Mouse (Mus musculus) adrenal gland, postnatal 36 days (tissue): Measurements from ENCODE around the gene Thap12. TPM values are rescaled to one million over a fixed set of nuclear protein-coding genes. Genes with fewer than 3 reads are reported as not detected.

Experiments used
- DNase-seq, 2 experiments: peaks; one replicate each; pipeline ENCODE4 v3.0.0; 2021; ENCODE audit warnings: mixed read lengths in 1 of 2
- total RNA-seq, 2 experiments: library from RNA; stranded (reverse); gene quantifications; 2 replicates each; pipeline ENCODE4 v1.2.3; 2021

Gene Thap12
- total RNA-seq, 2 experiments from 2014 or later: 67.2 to 72.9 TPM

DNA sequence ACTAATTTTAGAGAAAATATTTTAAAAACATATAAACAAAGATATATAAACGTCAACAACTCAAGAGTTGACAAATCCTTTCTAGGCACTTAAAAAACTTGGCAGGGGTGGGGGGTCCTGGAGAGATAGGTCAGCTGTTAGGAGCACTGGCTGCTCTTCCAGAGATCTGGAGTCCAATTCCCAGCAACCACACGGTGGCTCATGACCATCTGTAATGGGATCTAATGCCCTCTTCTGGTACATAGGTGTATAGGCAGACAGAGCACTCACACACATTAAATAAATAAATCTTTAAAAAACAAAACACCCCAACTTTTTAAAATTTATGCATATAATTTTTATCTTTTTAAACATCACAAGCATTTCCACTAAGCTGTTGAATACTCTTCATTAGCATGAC lies 5.4 kb upstream of the Thap12 start:
- peak in 1 of 2 experiments; percentile 30 for DNase-seq

DNA sequence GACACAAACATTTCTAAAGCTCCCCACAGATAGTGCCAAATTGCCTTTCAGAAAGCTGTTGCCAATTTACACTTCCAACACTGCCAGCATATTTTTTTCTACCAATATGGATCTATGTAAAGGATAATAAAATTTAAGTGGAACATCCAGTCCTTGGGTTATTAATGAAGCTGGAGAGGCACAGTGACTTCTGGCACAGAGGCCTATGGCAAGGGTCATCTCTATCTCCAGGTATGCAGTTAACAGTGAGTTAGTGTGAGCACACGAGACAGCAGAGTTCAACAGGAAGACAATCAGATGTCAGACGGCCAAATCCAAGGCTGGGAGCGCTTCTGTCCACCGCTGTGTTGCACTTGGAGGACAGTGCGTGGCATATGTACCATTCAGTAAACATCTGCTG lies 4.9 kb upstream of the Thap12 start:
- DNase-seq: no peak

DNA sequence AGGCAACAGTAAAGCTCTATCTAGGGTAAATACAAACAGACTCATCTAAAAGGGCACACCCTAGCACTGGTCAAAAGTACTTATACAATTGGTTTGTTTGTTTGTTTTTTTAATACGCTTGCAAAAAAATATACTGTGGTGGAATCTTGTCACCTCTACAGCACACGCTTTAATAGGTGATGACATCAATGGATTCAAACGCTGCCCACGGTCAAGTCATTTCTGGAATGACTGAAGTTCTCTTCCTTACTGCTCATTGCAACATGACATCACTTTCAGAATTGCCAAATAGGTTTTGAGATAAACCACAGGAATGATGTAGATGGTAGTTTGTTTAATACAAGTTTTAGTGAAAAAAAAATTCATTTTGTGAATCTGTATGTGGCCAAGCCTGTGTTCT lies 4.3 kb upstream of the Thap12 start:
- DNase-seq: no peak

DNA sequence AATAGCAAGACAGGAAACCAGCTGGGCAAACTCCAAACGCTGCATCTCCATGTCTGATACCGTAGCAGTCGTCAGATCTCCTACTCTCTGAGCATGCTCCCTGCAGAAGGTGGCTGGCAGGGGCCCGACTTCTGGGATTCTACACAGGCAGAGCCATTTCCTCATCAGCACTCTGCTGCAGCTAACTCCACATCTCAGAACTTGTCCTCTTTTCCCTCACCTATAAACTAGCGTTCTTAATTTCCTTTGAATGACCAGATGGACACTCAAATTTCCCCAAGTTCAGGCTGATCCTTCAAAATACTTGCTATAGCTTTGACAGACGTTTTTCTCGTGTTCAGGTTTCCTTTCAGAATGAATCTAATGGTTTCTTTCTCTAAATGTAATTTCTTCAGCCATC lies 1.1 kb upstream of the Thap12 start:
- DNase-seq: peak in 1 of 2 experiments; percentile 22

DNA sequence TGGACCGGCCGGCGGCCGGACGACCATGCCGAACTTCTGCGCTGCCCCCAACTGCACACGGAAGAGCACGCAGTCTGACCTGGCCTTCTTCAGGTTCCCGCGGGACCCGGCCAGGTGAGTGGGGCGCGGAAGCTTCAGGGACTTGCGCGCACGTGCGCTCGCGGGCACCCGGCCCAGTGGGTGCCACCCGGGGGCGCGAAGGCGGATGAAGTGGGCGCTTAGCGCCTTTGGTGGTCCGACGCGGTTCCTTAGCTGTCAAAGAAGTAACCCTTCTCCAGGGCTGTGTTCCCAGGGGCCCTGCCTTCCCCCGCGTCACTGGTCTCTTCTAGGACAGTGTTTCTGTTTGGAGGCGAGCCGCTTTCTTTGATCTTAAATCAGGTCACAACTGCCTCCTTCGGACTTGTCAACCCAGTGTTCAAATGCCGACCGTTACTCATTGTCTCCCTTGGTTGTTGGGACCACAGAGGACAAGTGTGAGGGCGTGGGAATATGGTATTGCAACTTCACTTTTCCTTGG lies 520 bp downstream of the Thap12 start:
- DNase-seq: peak; percentile 48 to 52

DNA sequence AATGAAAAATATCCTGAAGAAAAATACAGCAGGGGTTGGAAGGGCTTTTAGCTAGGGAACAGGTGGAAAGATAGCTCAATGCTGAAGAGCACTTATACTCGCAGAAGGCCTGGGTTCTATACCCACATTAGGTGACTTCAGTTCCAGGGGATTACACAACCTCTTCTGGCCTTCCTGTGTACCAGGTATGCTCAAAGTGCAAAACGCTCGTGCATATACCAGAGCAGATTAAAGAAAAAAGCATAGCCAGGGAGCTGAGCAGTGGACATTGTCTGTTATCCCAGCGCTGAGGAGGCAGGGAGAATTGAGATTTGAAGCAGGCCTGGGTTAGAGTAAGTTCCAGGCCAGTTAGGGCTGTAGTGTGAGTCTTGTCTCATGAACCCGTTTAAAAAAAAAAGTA lies 1.4 kb downstream of the Thap12 start:
- DNase-seq: no peak

DNA sequence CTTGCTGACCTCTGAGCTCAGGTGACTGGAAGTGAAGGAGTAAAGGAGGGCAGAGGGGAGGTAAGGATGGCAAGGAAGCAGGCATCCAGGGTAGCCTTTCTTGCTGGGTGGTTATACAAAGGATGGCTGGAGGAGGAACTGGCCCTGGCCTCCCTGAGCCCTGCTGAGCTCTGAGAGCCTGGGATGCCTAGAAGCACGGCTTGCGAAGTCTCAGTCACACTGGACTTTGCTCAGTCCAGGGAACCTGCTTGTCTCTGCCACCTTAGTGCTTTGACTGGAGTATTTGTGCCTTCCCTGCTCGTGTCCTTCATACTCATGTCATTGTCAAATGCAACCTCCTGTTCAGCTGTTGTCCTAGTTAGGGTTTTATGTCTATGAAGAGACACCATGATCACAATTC lies 10.8 kb downstream of the Thap12 start:
- no peak for DNase-seq

DNA sequence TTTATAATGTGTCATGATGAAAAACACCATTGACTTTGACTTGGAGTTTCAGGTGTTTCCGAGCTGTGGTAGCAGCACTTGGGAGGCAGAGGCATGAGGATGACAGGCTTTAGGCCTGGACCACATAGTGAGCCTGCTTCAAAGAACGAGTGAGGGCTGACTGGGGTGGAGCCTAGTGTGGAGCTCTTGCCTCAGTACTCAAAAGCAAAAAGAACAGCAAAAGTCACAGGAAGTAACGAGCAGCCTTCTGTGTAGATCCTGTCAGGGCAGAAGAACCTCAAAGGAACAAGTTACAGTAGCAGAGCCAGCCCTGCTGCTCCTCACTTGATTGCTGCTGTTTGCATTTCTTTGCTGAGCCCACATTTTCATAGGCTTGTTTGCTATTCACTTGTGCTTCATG lies 14.5 kb downstream of the Thap12 start:
- no peak for DNase-seq

DNA sequence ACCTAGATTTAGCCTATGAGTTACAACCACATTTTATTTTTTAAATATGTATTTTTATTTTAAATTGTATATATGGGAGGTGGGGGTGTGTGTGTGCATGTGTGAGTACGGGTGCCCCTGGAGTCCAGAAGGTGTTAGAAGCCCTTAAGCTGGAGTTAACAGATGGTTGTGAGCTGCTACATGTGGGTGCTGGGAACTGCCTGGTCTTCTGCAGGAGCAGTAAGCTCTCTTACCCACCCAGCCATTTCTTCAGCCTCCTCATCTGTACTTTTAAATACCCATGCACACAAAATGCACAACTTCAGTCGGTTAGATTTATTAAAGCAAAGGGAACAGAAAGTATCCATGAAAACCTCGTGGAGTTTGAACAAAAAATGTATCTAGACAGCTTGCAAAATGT lies 16.9 kb downstream of the Thap12 start:
- no peak for DNase-seq

DNA sequence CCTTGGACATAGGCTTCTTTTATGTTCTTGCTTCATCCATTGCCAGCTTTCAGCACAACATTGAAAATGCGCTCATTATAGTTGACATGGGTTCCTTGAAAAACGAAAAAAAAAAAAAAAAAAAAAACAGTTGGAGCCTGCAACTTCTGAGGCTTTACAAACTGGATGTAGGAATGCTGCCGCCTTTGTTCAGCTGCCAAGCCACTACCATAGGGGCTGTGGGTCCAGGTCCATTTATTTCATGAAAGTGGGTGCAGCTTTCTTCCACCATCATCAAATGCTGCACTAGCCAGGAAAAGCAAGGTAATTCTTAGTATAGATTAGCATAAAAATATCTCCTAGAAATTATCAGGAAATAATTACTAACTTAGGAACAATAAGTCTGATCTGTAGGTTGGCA lies 17.8 kb downstream of the Thap12 start:
- DNase-seq: peak in 1 of 2 experiments; percentile 12

DNA sequence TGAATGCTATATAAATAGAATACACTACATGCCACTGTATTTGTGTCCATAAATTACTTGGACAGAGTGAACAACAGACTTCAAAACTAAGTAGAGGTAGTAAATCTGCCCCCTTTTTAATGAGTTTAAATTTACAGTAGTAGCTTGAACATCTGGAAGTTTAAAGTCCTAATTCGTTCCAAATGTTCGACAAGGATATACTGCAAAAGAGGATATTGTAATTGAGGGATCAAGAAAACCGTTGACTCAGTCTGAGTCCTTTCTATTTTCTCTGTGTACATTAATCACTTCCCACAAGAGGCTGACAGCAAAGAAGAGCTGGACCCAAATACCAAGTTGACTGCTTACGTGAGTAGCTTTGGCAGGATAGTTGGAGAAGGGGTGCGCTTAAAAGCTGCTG lies 18.3 kb downstream of the Thap12 start:
- peak in 1 of 2 experiments; percentile 21 for DNase-seq

DNA sequence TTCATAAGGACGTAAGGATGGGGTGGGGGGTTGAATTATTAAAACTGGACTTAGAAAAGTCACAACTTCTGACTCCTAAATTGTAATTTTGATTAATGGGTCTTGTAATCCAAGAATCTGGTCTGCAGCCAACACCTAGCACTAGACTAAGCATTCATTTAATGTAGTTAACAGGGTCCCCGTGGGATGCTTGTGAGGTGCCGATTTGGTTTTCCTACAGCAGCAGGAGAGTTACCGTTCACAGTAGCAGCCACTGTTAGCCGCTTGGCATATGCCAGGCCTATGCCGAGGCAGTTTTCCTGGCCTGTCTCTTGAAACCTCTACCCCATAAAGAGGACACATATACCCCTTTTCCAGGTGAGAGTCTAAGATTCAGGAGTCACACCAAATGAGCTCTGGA lies 18.7 kb downstream of the Thap12 start:
- no peak for DNase-seq

DNA sequence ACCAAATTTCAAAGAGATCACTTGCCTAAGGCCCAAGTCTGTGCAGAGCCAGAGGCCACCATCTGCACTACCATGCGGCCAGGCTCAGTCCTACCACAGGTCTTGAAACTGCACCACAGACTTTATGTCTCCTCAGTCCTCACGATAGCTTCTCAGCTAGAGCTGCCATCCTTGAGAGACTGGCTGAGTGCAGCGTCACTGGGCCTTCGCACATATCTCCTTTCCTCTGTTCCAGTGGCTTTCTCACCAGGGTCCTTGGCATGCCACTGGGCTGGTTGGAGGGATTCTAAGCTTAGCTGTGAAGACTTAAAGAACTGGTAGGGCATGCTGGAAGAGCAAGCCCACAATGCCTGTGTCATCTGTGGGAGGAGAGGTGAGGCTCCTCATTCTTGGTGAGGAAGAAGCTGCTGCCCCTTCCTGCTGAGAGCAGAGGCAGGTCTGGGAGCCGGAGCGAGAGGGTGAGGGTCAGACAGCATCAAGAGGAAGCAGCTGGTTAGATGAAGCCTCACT lies 22.8 kb downstream of the Thap12 start:
- no peak for DNase-seq

DNA sequence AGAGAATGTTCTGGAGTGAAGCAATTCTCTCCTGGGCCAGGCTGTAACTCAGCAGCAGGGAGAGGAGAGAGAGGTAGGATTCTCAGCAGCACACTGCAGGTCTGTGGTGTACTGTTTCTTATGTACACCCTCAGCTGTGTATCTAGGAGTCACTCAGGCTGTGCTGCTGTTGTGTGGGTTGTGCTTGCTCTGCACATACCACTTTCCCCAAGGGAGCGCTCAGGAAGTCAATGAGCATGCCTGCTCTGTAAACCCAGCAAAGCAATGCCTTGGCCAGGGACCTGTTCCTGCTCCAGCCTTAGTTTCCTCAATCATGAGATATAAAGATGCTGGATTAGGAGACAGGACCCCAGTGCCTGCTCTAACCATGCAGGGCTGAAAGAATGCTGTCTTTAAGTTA lies 25.1 kb downstream of the Thap12 start:
- no peak for DNase-seq

DNA sequence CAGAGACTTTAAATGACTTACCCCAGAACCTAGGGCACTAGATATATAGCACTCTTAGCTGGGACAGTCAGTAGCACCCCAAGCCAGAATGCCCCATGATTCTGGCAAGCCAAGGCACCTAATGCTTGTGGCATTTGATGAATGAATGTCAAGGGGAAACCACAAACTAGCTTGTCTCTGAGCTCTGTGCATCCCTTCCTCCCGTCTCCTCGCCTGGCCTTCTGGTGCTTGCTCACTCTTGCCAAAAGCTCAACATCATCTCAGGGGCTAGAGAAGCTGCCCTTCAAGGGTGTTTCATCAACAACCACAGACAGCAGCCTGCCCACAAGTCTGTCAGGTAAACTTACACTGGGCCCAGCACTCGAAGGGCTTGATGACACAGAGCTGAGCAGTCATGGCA lies 25.6 kb downstream of the Thap12 start:
- no peak for DNase-seq

DNA sequence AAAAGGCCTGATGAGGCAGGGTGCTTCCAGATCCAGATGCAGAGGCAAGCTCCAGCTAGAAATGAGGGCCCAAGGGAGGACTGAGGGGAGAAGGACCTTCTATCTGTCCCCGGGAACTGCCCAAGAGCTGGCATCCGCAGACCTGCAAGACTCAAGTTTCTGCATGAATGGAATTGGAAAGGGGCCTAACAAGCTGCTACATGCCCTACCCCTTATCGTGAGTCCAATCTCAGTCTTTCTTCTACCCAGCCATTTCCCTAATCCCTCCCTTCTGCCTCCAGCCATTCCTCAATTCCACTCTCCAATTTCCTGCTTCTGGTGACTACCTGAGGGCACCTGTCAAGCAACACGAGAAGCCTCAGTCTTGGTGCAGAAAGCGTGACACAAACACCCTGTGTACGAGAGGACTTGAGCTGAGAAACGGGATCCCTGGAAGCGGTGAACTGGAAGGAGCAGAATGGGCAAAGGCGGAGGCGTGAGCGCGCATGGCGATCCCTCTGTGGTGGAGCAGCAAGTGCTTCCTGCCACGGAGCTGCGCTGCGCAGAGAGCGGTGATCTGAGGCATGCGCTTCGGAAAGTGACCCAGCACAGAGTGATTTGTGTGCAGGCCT lies 26.9 kb downstream of the Thap12 start:
- no peak for DNase-seq

DNA sequence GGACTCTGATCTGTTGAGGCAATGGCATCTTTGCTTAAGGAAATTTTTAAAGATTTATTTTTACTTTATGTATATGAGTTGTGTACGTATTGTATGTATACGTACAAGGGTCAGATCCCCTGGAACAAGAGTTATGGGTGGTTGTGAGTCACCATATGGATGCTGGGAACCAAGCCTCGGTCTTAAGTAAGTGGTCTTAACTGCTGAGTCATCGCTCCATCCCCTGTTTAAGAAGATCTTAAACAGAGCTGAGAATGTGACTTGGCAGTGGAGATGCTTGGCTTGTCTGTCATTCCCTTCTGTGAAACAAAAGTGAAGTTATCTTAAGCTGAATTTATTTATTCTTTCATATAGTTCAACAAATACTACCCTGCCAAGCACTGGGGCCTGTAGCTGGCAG lies 31.1 kb downstream of the Thap12 start:
- no peak for DNase-seq

DNA sequence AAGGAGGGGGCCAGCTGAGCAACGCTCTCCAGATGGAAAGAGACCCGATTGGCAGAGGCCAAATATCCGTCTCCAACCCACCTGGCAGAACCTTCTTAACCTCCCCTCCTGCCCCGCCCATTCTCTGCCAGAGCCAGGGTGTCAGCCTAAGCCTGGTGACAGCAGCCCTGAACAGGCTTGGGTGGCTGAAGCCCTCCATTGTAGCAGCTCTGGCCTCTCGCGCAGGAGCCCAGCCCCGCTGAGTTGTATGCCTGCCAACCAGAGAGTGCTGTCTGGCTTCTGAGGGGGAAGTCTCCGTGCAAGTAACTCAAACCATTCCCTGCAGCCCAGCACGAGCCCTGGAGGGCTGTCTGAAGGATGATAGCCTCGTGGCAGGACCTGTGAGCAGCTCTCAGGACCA lies 32.0 kb downstream of the Thap12 start:
- DNase-seq: no peak

DNA sequence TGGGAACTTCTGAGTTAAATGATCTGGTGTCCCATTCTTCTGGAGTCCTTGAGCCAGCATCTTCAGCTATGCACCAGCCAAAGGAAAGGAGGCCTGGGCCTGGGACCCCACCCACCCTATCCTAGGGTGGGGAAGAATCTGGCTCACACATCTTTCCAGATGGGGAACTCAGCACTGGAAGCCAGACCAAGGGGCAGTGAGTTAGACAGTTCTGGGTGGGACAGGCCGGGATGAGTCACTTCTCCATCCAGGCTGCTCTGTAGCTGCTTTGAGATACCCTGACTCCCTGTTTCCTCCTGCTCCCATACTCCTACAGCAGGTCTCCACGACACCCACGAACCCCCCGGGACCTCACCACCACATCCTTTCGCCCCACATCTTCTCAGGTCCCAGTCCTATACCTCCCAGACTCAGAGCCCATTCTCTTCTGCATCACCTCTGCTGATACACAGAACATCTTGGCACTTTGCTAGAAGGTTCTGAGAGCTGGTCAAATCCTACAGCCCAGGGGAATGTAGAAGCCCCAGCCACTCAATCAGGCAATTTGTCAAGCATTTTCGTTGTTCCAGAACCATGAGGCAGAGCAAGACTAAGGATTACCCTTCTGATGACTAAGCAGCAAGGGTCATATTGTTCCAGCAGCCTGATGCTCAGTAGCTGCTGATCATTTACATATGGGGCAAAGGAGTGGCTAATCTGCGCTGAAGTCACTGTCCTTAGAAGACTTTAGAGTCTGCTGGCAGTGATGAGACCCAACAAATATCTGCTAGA lies 34.1 kb downstream of the Thap12 start:
- DNase-seq: no peak

DNA sequence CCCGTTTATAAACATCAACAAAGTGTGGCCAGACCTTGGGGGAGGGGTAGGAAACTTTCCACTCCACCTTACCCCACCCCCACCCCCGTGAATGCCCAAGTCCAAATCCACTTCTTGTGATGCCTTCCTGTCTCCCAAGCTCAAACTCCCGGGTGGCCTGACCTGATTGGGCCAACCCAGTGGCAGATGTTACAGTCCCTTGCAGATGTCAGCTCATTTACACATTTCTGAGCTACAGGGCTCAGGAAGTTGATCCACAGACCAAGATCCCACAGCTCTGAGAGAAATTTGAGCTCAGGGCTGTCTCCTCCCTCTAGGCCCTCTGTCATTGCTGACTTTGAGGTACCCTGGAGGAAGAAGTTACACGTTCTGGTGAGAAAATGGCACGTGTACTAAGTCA lies 37.5 kb downstream of the Thap12 start:
- no peak for DNase-seq

DNA sequence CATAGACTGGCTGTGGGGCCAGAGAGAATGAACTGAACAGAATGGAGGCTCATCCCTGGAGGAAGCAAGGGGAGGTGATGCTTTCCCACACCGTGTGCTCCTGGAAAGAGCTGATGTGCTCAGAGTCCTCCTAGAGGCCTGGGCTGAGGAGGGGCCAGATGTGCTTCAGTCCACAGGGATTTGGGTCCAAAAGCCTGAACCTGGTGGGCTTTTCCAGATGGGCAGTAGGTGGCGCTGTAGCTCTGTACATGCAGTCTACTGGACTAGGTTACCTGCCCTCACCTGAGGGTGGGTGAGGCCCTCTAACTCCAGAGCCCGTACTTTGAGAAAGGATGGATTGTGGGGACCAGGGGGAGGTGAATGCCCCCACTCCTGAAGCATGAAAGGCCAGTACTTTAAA lies 40.4 kb downstream of the Thap12 start:
- peak; percentile 69 to 77 for DNase-seq

DNA sequence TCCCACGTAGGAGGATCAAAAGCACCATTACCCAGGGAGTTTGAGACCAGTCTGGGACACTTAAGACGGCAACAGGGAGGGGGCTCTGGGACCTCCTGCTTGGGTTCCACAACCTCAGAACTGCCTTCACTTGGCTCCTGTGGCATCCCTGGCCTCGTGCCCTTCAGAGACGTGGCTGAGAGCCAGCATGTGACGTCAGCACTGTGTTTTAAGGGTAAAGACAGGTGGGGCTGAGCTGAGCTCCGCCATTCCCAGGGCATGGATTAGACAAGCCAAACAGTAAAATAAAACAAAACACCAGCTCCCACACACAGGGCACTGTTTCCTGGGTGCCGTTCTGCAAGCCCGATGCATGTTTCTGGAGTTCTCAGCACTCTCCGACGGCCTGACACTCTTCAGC lies 47.5 kb downstream of the Thap12 start:
- peak; percentile 30 to 54 for DNase-seq

DNA sequence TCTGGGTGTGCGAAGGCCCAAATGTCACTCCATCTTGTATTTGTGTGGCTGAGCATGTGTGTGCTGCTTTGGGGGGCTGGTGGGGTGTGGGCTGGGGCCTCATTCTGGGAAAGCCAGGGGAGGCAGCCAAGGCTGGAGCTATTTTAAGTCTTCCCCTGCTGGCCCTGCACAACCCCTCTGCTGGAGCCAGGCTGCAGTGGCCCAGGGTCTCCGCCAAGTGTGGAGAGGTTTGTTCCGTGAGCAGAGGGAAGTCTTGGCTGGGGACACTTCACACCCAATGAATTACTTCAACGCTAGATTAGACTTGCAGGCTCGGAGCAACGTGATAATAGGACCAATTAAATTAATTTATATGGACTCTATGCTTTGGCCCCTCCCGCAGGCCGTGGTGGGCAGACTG lies 49.8 kb downstream of the Thap12 start:
- DNase-seq: no peak

DNA sequence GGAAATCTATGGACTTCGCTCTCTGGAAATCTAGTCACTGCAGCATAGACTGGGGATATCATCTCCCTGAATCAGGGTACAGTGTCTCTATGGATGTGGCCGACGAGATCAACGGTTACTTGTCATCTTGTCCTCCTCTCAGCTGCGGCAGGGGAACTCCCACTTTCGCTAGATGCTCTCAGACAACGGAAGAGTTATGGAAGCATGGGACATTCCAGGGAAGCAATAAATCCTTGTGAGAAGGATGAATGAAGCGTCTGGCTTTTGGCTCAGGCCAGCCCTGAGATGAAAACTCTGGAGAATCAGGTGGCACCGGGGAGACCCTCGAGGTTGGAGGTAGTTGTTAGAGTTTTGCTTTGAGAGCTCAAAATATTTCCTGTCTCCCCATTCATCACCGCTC lies 53.1 kb downstream of the Thap12 start:
- DNase-seq: no peak
